Mouse (Mus musculus) embryonic facial prominence, embryonic 13.5 days (tissue): ENCODE results near the gene Lypla2. TPM values are rescaled to one million over a fixed set of nuclear protein-coding genes. Genes with fewer than 3 reads are reported as not detected.
A peak's percentile ranks its signal among the peaks of the same experiment; 100 is the strongest.

Source experiments
- ATAC-seq: fragments of 200-750 bp; cut with Nextera tagmentation; 2 replicates; pipeline ENCODE4 v1.8.0; 2017; ENCODE audit warnings: low read depth; ENCODE audit not compliant: insufficient number of reproducible peaks, insufficient read depth, low FRiP score, low TSS enrichment
- H3K27ac ChIP-seq: fragments of 300-500 bp; sonication (generic); 2 replicates; pipeline ENCODE4 v1.5.1; 2015; ENCODE audit warnings: moderate library complexity, mild to moderate bottlenecking, inconsistent platforms
- H3K27me3 ChIP-seq: fragments of 300-500 bp; sonication (generic); 2 replicates; pipeline ENCODE4 v1.6.1; 2015; ENCODE audit warnings: mild to moderate bottlenecking, inconsistent platforms
- H3K36me3 ChIP-seq: fragments of 300-500 bp; sonication (generic); 2 replicates; pipeline ENCODE4 v1.6.1; 2015; ENCODE audit warnings: mild to moderate bottlenecking, inconsistent platforms
- H3K4me1 ChIP-seq: fragments of 300-500 bp; sonication (generic); 2 replicates; pipeline ENCODE4 v1.6.1; 2015; ENCODE audit warnings: inconsistent platforms
- H3K4me2 ChIP-seq: fragments of 300-500 bp; sonication (generic); 2 replicates; pipeline ENCODE4 v1.6.1; 2015; ENCODE audit warnings: moderate library complexity, mild to moderate bottlenecking, inconsistent platforms
- H3K4me3 ChIP-seq: fragments of 300-500 bp; sonication (generic); 2 replicates; pipeline ENCODE4 v1.5.1; 2015; ENCODE audit warnings: mild to moderate bottlenecking, inconsistent platforms
- H3K9ac ChIP-seq: fragments of 300-500 bp; sonication (generic); 2 replicates; pipeline ENCODE4 v1.6.1; 2015; ENCODE audit warnings: mild to moderate bottlenecking, inconsistent platforms
- H3K9me3 ChIP-seq: fragments of 300-500 bp; sonication (generic); 2 replicates; pipeline ENCODE4 v1.6.1; 2016; ENCODE audit warnings: inconsistent platforms
- WGBS: fragments of 180-500 bp; shearing (Covaris S2); methylation state at CpG from one replicate; pipeline ENCODE4 v1.1.7; 2015; ENCODE audit warnings: mixed read lengths; 5-methylcytosine and 5-hydroxymethylcytosine counted together
- polyA plus RNA-seq: library from polyadenylated mRNA; unstranded; fragments of >200 nt; fragmentation: Nextera tagmentation; extraction: Ambion mirVana; gene quantifications from 2 replicates; pipeline ENCODE4 v1.2.1, GENCODE M21; 2015

The Lypla2 gene
- polyA plus RNA-seq, 1 experiment from 2014 or later, result 117 TPM

- under 1% methylated on average over 35 of the region's 35 CpGs for WGBS
- H3K4me2 ChIP-seq, result peak overlapping the region; percentile 97
Observed at GRCm38 (mm10) chr4:135971805-135972555, 446 bp downstream of the Lypla2 start.

GRCm38 (mm10) chr4:135970585-135970984 is 1.8 kb downstream of the Lypla2 start:
- Histone ChIP-seq H3K9ac (peak overlapping the region; percentile 37; the same call in 1 of the 2 replicates), H3K9me3 (no peaks in the 10 kb centered on the region)

More at GRCm38 (mm10) chr4:135971805-135972555, 446 bp downstream of the Lypla2 start:
- Histone ChIP-seq H3K27me3 (no peaks in the 10 kb centered on the region), H3K27ac (peak overlapping the region; percentile 66), H3K9me3 (no peaks in the 10 kb centered on the region), H3K36me3 (peaks cover 66% of the 10 kb centered on the region), H3K4me3 (peak overlapping the region; percentile 99), H3K4me1 (peaks cover 22% of the 10 kb centered on the region), H3K9ac (peak overlapping the region; percentile 95)
- ATAC-seq, result 0 out of 2 replicates have a peak, but pooled peaks have one; percentile 1

GRCm38 (mm10) chr4:135969070-135969750 is 3.2 kb downstream of the Lypla2 start:
- H3K27ac ChIP-seq, result no peak overlapping the region
- no peak for ATAC-seq
- peaks cover 33% of the 10 kb centered on the region for H3K4me1 ChIP-seq
- H3K4me3 ChIP-seq, result no peak overlapping the region
- H3K9ac ChIP-seq, result no peak overlapping the region
- H3K9me3 ChIP-seq, result no peaks in the 10 kb centered on the region
- no peaks in the 10 kb centered on the region for H3K27me3 ChIP-seq
- peaks cover 55% of the 10 kb centered on the region for H3K36me3 ChIP-seq
- H3K4me2 ChIP-seq, result no peak overlapping the region
- WGBS, result 88% methylated on average over 13 of the region's 13 CpGs

More at GRCm38 (mm10) chr4:135970585-135970984, 1.8 kb downstream of the Lypla2 start:
- Histone ChIP-seq H3K4me3 (no peak overlapping the region), H3K36me3 (peaks cover 66% of the 10 kb centered on the region), H3K27ac (no peak overlapping the region), H3K27me3 (no peaks in the 10 kb centered on the region), H3K4me1 (peaks cover 22% of the 10 kb centered on the region), H3K4me2 (peak overlapping the region; percentile 97)
- no peak for ATAC-seq
- 87% methylated on average over 11 of the region's 11 CpGs for WGBS

- Histone ChIP-seq H3K4me2 (no peak overlapping the region), H3K4me3 (no peak overlapping the region), H3K36me3 (peaks cover 53% of the 10 kb centered on the region), H3K27ac (no peak overlapping the region), H3K4me1 (peaks cover 36% of the 10 kb centered on the region), H3K9me3 (no peaks in the 10 kb centered on the region), H3K27me3 (no peaks in the 10 kb centered on the region), H3K9ac (no peak overlapping the region; the same call in 1 of the 2 replicates)
- ATAC-seq, result no peak
- 68% methylated on average over 19 of the region's 19 CpGs for WGBS
Observed at GRCm38 (mm10) chr4:135968271-135968869, 4.1 kb downstream of the Lypla2 start.

GRCm38 (mm10) chr4:135967086-135967760 is 5.2 kb downstream of the Lypla2 start:
- H3K36me3 ChIP-seq, result peaks cover 53% of the 10 kb centered on the region
- H3K9me3 ChIP-seq, result no peaks in the 10 kb centered on the region
- no peak overlapping the region for H3K9ac ChIP-seq
- ATAC-seq, result no peak
- no peak overlapping the region for H3K27ac ChIP-seq
- H3K27me3 ChIP-seq, result no peaks in the 10 kb centered on the region
- H3K4me3 ChIP-seq, result no peak overlapping the region
- 91% methylated on average over 18 of the region's 18 CpGs for WGBS
- H3K4me2 ChIP-seq, result no peak overlapping the region
- peaks cover 32% of the 10 kb centered on the region for H3K4me1 ChIP-seq

- H3K4me3 ChIP-seq, result no peak overlapping the region
- WGBS, result 90% methylated on average over 16 of the region's 16 CpGs
- H3K36me3 ChIP-seq, result peaks cover 60% of the 10 kb centered on the region
- no peaks in the 10 kb centered on the region for H3K9me3 ChIP-seq
- H3K9ac ChIP-seq, result no peak overlapping the region
- no peak overlapping the region for H3K4me2 ChIP-seq
- H3K27me3 ChIP-seq, result no peaks in the 10 kb centered on the region
- peaks cover 25% of the 10 kb centered on the region for H3K4me1 ChIP-seq
- H3K27ac ChIP-seq, result no peak overlapping the region
- ATAC-seq, result no peak
Observed at GRCm38 (mm10) chr4:135966283-135966682, 6.1 kb downstream of the Lypla2 start.

- Histone ChIP-seq H3K4me3 (peak overlapping the region; percentile 71; the same call in 1 of the 2 replicates), H3K4me2 (peak overlapping the region; percentile 97), H3K36me3 (peaks cover 66% of the 10 kb centered on the region), H3K9ac (no peak overlapping the region), H3K27ac (no peak overlapping the region), H3K4me1 (peaks cover 17% of the 10 kb centered on the region), H3K27me3 (no peaks in the 10 kb centered on the region), H3K9me3 (no peaks in the 10 kb centered on the region)
- ATAC-seq, result no peak
- 82% methylated on average over 9 of the region's 9 CpGs for WGBS
Observed at GRCm38 (mm10) chr4:135965113-135965512, 7.3 kb downstream of the Lypla2 start.

- Histone ChIP-seq H3K4me3 (peak overlapping the region; percentile 71), H3K9ac (peak overlapping the region; percentile 89), H3K4me1 (peaks cover 17% of the 10 kb centered on the region), H3K9me3 (no peaks in the 10 kb centered on the region), H3K4me2 (peak overlapping the region; percentile 97), H3K36me3 (peaks cover 65% of the 10 kb centered on the region), H3K27me3 (no peaks in the 10 kb centered on the region), H3K27ac (peak overlapping the region; percentile 91)
- peak; percentile 12; the same call in 1 of the 2 replicates for ATAC-seq
- WGBS, result 2% methylated on average over 12 of the region's 12 CpGs
Observed at GRCm38 (mm10) chr4:135964426-135964825, 8.0 kb downstream of the Lypla2 start.

GRCm38 (mm10) chr4:135963457-135964193 is 8.8 kb downstream of the Lypla2 start, which contains the start of gene Gale:
Gene Gale, plus strand, starts transcription at chr4:135963727.
- ATAC-seq, result peak; percentile 87
- peaks cover 17% of the 10 kb centered on the region for H3K4me1 ChIP-seq
- H3K27ac ChIP-seq, result peak within 1 kb of the TSS; percentile 91
- H3K4me3 ChIP-seq, result peak within 1 kb of the TSS; percentile 71
- peak within 1 kb of the TSS; percentile 97 for H3K4me2 ChIP-seq
- under 1% methylated on average over 56 of the region's 56 CpGs for WGBS
- H3K9me3 ChIP-seq, result no peaks in the 10 kb centered on the region
- peak within 1 kb of the TSS; percentile 89 for H3K9ac ChIP-seq
- H3K27me3 ChIP-seq, result no peaks in the 10 kb centered on the region
- peaks cover 65% of the 10 kb centered on the region for H3K36me3 ChIP-seq

- no peak for ATAC-seq
- H3K9ac ChIP-seq, result peak overlapping the region; percentile 89
- H3K4me3 ChIP-seq, result peak overlapping the region; percentile 71
- H3K9me3 ChIP-seq, result no peaks in the 10 kb centered on the region
- 4% methylated on average over 15 of the region's 15 CpGs for WGBS
- H3K4me2 ChIP-seq, result peak overlapping the region; percentile 97
- H3K27ac ChIP-seq, result peak overlapping the region; percentile 91
- no peaks in the 10 kb centered on the region for H3K27me3 ChIP-seq
- peaks cover 17% of the 10 kb centered on the region for H3K4me1 ChIP-seq
- peaks cover 65% of the 10 kb centered on the region for H3K36me3 ChIP-seq
Observed at GRCm38 (mm10) chr4:135962946-135963345, 9.5 kb downstream of the Lypla2 start.
